Mouse (Mus musculus) CD4-positive, CD25-positive, alpha-beta regulatory T cell, adult 4 months (primary cell): ENCODE results near the gene Rasgef1c. TPM values are rescaled to one million over a fixed set of nuclear protein-coding genes. Genes with fewer than 3 reads are reported as not detected.
A peak's percentile ranks its signal among the peaks of the same experiment; 100 is the strongest.

ENCODE experiments used
- ATAC-seq: one replicate; pipeline ENCODE4 v1.8.0; 2017
- polyA plus RNA-seq, 2 experiments: library from polyadenylated mRNA; unstranded; fragments of 100-300 nt; shearing (Covaris generic); gene quantifications; one replicate each; pipeline ENCODE4 v1.2.1; 2017

The Rasgef1c gene
- polyA plus RNA-seq, result under 1 TPM; 0.35 to 0.39 TPM

- peak; percentile 58 for ATAC-seq
Measured at GRCm38 (mm10) chr11:49901659-49902458, at the start of gene Rasgef1c. Rasgef1c (plus strand) TSS chr11:49901835.

DNA sequence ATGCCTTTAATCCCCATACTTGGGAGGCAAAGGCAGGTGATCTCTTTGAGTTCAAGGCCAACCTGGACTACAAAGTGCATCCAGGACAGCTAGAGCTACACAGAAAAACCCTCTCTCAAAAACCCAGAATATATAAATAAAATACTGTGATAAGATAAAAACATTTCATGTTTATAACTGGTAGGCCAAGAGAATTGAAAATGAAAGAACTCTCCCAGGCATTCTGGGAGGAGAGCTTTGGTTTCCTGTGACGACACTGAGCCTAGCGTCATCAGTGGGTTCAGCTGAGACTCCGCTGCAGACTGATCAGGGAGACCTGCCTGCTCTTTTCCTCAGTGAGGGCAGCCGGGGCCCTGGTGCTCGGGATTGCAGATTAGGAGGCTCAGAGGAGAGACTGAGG lies 46.5 kb upstream of the Rasgef1c start:
- peak; percentile 99 for ATAC-seq

GRCm38 (mm10) chr11:49861139-49861538 lies 40.5 kb upstream of the Rasgef1c start:
- peak; percentile 86 for ATAC-seq

DNA sequence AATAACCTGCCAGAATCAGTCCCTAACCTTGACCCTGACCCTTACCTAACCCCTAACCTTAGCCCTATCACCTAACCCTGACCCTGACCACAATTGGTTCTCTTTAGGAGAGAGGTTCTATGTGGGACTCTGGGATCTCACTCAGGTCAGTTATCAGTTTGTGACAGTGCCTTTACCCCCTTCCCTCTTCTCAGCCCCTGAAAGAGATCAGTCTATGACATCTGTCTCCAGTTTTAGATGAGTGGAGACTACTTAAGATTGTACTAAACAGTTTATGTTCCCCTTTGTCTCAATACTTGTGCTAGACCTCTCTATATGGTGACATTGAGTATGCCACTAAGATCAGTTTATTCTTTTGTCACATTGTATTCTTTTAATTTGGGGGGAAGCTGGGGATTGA lies 37.7 kb upstream of the Rasgef1c start:
- ATAC-seq, result no peak

DNA sequence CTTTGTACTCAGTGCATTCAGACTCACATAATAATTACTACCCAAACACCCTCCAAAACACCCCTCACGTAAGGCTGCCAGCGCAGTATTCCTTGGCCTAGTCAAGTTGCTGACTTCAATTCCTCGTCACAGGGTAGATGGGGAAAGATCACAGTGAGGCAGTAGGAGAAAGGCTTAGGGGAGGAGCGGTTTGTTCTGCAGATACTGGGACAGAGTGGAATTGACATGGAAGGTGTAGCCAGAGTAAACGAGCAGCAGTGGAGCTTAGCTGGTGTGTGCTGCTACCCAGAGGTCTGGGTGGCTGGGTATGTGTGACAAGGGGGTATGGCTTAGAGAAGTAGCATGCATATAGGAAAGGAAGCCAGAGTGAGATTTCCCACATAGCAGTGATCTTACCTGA lies 34.3 kb upstream of the Rasgef1c start:
- no peak for ATAC-seq

DNA sequence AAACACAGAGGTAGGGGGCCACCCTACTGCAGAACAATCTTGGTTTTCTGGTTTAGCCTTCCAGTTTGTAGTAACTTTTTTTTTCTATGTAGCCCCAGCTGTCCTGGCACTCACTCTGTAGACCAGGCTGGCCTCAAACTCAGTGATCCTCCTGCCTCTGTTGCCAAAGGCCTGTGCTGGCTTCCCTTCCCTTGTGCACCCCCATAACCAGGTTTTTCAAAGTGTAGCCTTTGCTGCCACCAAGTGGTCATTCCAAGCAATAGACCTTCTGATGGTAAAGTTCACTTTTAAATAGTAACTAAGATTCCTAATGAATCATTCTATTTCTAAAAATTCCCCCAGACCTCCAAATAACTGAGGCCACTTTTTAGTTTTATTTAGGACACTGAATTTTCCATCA lies 31.9 kb upstream of the Rasgef1c start:
- peak; percentile 65 for ATAC-seq

GRCm38 (mm10) chr11:49871914-49872313 lies 29.7 kb upstream of the Rasgef1c start:
- ATAC-seq, result peak; percentile 45

GRCm38 (mm10) chr11:49872779-49873178 lies 28.9 kb upstream of the Rasgef1c start:
- no peak for ATAC-seq

- no peak for ATAC-seq
Measured at GRCm38 (mm10) chr11:49876948-49877817, 24.5 kb upstream of the Rasgef1c start.

DNA sequence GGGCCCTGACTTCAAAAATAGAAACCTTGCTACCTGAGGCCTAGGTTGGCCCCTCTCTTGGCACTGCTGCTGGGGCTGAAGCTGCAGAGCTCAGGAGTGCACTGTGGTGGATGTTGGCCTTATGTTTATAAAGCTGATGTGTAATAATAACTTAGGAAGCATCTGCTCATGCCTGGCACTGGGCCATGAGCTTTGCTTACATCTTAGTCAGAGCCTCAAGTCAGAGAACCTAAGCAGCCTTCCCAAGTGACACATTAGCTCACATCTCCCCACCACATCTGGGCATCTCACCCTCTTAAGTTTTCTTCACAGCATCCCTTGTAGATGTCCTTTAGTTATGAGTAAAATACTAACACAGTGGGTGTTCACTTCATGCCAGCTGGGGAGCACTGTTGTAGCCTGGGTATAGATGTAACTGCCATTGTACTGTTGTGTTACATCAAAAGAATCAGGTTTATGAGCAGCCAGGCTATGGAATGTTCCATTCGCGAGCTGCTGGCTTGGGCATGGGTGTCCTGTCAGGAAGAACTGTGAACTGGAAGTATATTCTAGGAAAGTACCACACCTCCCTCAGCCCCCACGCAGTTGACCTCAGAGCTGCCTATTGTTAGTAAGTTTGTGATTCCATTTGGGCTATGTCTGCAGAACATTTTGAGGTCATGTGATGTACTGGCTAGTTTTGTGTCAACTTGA lies 21.5 kb upstream of the Rasgef1c start:
- ATAC-seq, result no peak

- no peak for ATAC-seq
Measured at GRCm38 (mm10) chr11:49883394-49883793, 18.2 kb upstream of the Rasgef1c start.

DNA sequence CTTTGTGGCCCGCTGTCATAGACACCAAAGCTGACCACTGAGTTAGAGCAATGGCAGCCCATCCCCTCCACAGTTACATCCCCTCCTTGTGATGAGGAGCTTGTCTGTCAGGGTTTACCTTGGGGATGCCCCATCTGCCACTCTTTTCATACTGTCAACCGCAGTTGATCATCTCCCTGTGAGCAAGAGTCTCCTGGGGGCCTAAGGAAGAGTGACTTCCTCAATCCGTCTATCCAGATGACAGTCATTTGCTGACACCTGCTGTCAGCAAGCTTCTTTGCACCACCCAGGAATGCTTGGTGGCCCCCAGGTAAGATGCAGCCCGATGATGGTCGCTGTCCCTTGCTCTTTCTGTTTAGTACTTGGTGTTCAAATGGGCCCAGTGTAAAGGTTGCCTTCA lies 13.2 kb upstream of the Rasgef1c start:
- ATAC-seq, result no peak

DNA sequence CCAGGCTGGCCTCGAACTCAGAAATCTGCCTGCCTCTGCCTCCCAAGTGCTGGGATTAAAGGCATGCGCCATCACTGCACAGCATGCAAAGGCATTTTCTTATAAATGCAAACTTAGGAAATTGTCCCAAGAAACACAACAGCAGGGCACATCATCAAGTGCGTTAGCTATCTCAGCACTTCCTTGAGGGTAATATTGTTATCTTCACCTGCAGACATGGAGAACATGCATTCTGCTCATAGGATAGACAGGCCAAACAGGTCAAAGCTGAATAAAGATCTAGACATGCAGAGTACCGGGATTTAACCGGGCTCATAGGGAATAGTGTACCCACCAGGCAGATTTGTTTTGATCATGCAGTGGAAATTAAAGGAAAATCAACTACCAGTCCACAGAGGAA lies 9.6 kb upstream of the Rasgef1c start:
- no peak for ATAC-seq

DNA sequence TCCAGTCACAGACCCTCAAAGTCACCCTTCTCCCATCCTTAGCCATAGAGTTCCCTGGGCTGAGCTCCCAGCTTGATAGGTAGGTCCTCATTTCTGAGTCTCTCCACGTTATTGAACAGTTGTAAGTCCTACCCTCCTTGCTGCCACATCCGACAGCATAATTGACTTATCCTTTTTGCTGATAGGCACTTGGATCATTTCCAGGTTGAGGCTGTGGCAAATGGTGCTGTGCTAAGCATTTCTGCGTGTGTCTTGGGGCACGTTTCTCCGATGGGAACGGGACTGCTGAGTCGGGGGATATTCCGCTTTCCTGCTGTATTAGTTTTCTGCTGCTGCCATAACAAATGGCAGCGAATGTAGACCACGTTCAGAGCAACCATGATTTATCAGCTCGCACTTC lies 7.8 kb upstream of the Rasgef1c start:
- ATAC-seq, result no peak

DNA sequence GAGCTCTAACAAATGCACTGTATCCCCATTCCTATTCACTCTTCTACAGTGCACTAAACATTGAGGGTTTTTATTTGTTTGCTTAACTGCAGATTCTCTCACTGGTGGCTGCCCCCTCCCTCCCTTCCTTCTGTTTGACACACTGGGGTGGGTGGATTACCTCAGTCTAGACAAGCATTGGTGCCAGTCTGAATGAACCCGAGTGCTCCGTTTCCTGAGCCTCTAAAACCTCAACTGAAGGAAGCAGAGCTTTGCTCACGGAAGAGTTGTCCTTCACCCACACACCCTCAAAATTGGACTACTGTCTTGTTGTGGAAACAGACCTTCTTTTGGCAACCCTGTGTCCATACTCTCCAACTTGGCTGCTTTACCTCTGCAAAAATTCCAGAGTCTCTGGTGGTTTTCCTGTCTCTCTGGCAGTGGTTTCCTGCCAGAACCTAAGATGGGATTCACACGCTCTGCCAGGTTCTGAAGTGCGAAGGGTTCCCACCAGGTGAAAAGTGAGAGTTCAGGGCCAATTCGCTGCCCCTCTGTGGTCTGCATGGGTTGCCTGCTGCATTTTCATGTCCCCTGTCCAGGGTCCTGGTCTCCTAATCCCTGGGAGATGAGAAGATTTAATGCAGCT lies 5.6 kb upstream of the Rasgef1c start:
- no peak for ATAC-seq

DNA sequence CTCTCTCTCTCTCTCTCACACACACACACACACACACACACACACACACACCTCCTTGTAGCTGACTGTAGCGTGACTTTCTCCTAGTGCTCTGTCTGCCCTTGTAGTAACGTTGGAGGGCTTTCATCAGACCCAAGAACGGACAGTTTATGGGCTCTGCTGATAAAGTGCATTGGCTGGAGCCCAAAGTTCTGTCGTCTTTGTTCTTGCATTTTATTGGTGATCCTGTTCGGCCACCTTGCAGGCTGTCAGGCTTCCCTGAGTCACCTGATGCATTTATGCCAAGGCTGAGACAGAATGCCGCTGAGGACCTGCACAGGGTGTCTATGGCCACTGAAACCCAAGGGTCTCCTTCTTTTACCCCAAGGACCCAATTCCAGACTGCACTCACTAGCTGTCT lies 1.6 kb upstream of the Rasgef1c start:
- no peak for ATAC-seq

DNA sequence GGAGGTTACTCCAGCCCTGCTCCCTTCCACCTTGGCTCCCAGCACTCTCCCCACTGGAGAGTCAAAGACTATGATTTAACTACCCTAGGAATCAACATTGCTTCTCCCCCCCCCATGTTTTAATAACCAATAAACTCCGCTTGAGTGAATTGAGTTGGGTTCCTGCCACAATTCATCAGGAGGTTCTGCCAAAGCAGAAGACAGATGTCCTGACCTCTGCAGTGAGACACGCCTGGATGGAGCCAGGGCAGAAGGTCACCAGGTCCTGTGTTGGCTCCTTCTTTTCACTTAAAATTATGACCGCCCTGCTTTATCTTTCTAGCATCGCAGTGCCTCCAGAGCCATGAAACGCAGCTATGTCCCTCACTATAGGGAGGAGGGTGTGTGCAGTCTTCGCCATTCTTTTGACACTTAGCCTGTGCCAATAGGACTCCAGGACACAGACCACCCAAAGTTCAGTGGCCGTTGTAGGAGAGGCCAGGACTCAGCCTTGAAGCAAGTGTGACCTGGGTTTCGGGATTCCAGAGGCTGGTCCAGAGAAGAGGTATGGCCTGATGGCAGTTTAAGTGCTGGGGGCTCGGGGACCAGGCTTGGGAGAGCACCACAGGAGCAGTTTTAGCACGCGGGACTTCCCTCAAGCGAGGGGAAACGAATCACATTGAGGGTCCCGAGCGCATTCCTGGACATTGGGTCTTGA lies 525 bp upstream of the Rasgef1c start:
- ATAC-seq, result no peak

DNA sequence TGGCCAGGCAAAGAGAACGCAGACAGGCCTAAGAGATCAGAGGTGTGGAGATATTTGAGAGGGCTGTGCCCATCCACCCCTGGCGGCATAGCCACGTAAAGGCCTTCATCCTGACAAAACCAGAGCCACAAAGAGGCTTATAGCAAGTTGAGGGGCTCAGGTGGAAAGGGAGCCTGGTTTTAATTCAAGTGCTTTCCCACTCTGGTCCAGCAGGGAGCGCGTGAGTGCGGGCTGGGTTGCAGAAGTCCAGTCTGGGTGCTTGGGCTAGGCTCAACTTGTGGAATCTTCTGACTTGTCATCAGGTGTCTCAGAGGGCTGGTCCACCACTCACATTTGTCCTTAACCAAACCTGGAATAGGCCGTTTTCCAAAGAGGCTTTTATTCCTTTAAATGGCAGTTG lies 1.7 kb downstream of the Rasgef1c start:
- no peak for ATAC-seq

GRCm38 (mm10) chr11:49918521-49919180 lies 17.0 kb downstream of the Rasgef1c start:
- no peak for ATAC-seq

- ATAC-seq, result no peak
Measured at GRCm38 (mm10) chr11:49919304-49919703, 17.7 kb downstream of the Rasgef1c start.

- no peak for ATAC-seq
Measured at GRCm38 (mm10) chr11:49923539-49923938, 21.9 kb downstream of the Rasgef1c start.
